Mouse (Mus musculus) midbrain, postnatal 0 days (tissue): ENCODE results near the gene Nfia. TPM values are rescaled to one million over a fixed set of nuclear protein-coding genes. Genes with fewer than 3 reads are reported as not detected.

Experiments used
- ATAC-seq: fragments of 200-750 bp; cut with Nextera tagmentation; 2 replicates; pipeline ENCODE4 v1.8.0; 2017; ENCODE audit warnings: moderate number of reproducible peaks, mild to moderate bottlenecking, moderate TSS enrichment, moderate library complexity; ENCODE audit not compliant: low FRiP score
- DNase-seq: peaks from one replicate; pipeline ENCODE4 v3.0.0-alpha.2; 2015; ENCODE audit warnings: low spot score
- H3K27ac ChIP-seq: fragments of 300-500 bp; sonication (generic); 2 replicates; pipeline ENCODE4 v1.5.1; 2014; ENCODE audit warnings: low read depth, mild to moderate bottlenecking, low read length, mixed read lengths
- H3K27me3 ChIP-seq: fragments of 300-500 bp; sonication (generic); 2 replicates; pipeline ENCODE4 v1.6.1; 2014; ENCODE audit warnings: low read length, control low read depth, mixed read lengths; ENCODE audit not compliant: insufficient read depth
- H3K36me3 ChIP-seq: fragments of 300-500 bp; sonication (generic); 2 replicates; pipeline ENCODE4 v1.6.1; 2014; ENCODE audit warnings: low read length, control low read depth, mixed read lengths; ENCODE audit not compliant: insufficient read depth
- H3K4me1 ChIP-seq: fragments of 300-500 bp; sonication (generic); 2 replicates; pipeline ENCODE4 v1.6.1; 2014; ENCODE audit warnings: mild to moderate bottlenecking, control low read depth, antibody characterized with exemption, low read length, mixed read lengths; ENCODE audit not compliant: insufficient read depth
- H3K4me2 ChIP-seq: fragments of 300-500 bp; sonication (generic); 2 replicates; pipeline ENCODE4 v1.6.1; 2014; ENCODE audit warnings: low read depth, mild to moderate bottlenecking, low read length, mixed read lengths; ENCODE audit not compliant: poor library complexity, severe bottlenecking
- H3K4me3 ChIP-seq: fragments of 300-500 bp; sonication (generic); 2 replicates; pipeline ENCODE4 v1.5.1; 2014; ENCODE audit warnings: low read depth, mild to moderate bottlenecking, low read length, moderate library complexity
- H3K9ac ChIP-seq: fragments of 300-500 bp; sonication (generic); replicated peaks from 2 replicates; pipeline ENCODE4 v1.6.1; 2014; ENCODE audit warnings: mild to moderate bottlenecking, low read length, moderate library complexity, mixed read lengths; ENCODE audit not compliant: poor library complexity, severe bottlenecking
- H3K9me3 ChIP-seq: fragments of 300-500 bp; sonication (generic); 2 replicates; pipeline ENCODE4 v1.6.1; 2016; ENCODE audit warnings: low read length, control low read depth
- CTCF ChIP-seq: IDR thresholded peaks from 2 replicates; pipeline ENCODE4 v1.5.1; 2016; ENCODE audit warnings: antibody characterized with exemption, mild to moderate bottlenecking
- WGBS: fragments of 180-500 bp; shearing (Covaris S2); extraction: QIAGEN DNeasy Blood & Tissue Kit; methylation state at CpG from one replicate; pipeline ENCODE4 v1.1.7; 2014; 5-methylcytosine and 5-hydroxymethylcytosine counted together
- polyA plus RNA-seq: library from polyadenylated mRNA; unstranded; fragments of >200 nt; fragmentation: Nextera tagmentation; extraction: Ambion mirVana; gene quantifications from 2 replicates; pipeline ENCODE4 v1.2.1, GENCODE M21; 2015
- total RNA-seq: library from RNA; depleted of rRNA; stranded (reverse); fragments of >200 nt; gene quantifications from 2 replicates; pipeline ENCODE4 v1.2.3, GENCODE M21; 2014

The Nfia gene
- total and polyA plus RNA-seq, 2 experiments from 2014 or later = 35.7 to 51.7 TPM

- Histone ChIP-seq H3K9me3 (no peaks in the 10 kb centered on the region), H3K27ac (no peak overlapping the region), H3K4me1 (peaks cover 7% of the 10 kb centered on the region; the same call in 1 of the 2 replicates), H3K4me2 (no peak overlapping the region), H3K9ac (no peak overlapping the region), H3K4me3 (no peak overlapping the region), H3K36me3 (no peaks in the 10 kb centered on the region), H3K27me3 (no peaks in the 10 kb centered on the region)
- TF ChIP-seq CTCF = no peak
- ATAC-seq = no peak
- WGBS = 78% methylated on average over 5 of the region's 5 CpGs
- DNase-seq = no peak
These were observed 150.7 kb downstream of the Nfia start for GRCm38 (mm10) chr4:97923248-97923647.

DNA sequence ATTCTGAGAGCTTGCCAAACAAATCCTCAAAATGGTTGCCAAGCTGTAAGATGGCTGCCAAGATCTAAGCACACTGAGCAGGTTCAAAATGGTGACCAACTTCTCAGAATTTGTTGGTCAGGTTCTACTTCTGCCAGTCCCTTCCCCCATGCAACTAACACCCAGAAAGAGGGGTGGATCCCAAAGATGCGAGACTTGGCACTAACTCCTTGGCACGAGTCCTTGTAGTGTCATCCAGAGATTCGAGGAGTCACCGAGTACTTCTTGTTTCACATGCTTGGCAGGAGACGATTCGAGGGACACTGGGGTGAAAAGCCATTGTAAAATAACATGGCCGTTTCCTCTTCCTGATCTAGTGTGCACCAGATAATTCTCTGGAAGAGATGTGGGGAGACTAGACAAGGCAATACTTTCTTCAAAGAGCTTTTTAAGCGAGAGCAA lies 151.4 kb downstream of the Nfia start:
- 57% methylated on average over 8 of the region's 8 CpGs for WGBS
- no peak overlapping the region for H3K4me3 ChIP-seq
- H3K4me1 ChIP-seq = peaks cover 7% of the 10 kb centered on the region; the same call in 1 of the 2 replicates
- H3K4me2 ChIP-seq = no peak overlapping the region
- H3K27ac ChIP-seq = no peak overlapping the region
- H3K9ac ChIP-seq = no peak overlapping the region
- TF ChIP-seq CTCF = no peak
- no peaks in the 10 kb centered on the region for H3K36me3 ChIP-seq
- H3K9me3 ChIP-seq = no peaks in the 10 kb centered on the region
- ATAC-seq (0 out of 2 replicates have a peak, but pooled peaks have one; percentile 34), DNase-seq (peak; percentile 86)
- no peaks in the 10 kb centered on the region for H3K27me3 ChIP-seq

DNA sequence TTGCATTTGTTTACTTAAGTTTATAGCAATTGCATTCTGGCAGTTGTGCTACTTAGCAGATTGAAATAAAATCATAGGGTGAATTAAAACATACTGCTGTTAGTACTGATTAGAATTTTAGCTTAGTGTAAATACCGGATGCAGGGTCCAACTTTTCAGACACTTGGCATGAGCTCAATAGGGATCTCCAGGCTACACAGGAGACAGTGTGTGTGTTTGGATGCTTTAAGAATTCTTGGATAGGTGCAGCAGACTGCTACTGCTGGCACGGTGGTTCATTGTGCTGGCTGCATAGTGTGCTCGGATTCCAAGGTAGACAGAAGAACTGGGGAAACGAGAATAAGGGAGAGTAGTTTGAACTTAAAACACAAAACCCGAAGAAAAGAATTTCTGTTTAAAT lies 151.9 kb downstream of the Nfia start:
- no peak overlapping the region for H3K4me2 ChIP-seq
- ATAC-seq = no peak
- no peak overlapping the region for H3K4me3 ChIP-seq
- no peaks in the 10 kb centered on the region for H3K36me3 ChIP-seq
- H3K9ac ChIP-seq = no peak overlapping the region
- no peaks in the 10 kb centered on the region for H3K9me3 ChIP-seq
- H3K27me3 ChIP-seq = no peaks in the 10 kb centered on the region
- peaks cover 7% of the 10 kb centered on the region; the same call in 1 of the 2 replicates for H3K4me1 ChIP-seq
- H3K27ac ChIP-seq = no peak overlapping the region
- no peak for TF ChIP-seq CTCF
- DNase-seq = peak; percentile 48
- 50% methylated on average over 5 of the region's 5 CpGs for WGBS

DNA sequence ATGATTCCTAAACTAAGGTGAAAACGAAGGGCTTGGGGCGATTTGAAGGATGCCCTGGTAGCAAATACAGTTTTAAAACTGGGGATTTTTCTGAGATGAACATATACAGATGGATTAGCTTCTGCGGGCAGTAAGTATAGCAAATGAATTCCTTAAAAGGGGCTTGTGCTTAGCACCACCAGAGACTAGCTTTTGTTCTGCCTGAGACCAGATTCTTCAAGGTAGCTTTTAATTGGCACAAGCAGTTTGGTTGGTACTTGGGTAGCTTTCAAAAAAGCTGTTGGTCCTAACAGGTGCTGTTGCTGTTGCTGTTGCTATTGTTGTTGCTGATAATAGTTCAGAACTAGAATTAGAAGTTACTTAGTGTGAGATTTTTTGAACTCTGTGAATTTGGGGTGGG lies 152.3 kb downstream of the Nfia start:
- H3K27ac ChIP-seq = no peak overlapping the region
- ATAC-seq (no peak), DNase-seq (no peak)
- H3K27me3 ChIP-seq = no peaks in the 10 kb centered on the region
- no peak overlapping the region for H3K4me2 ChIP-seq
- no peaks in the 10 kb centered on the region for H3K9me3 ChIP-seq
- WGBS = 67% methylated on average over 3 of the region's 3 CpGs
- no peak overlapping the region for H3K4me3 ChIP-seq
- H3K36me3 ChIP-seq = no peaks in the 10 kb centered on the region
- no peak overlapping the region for H3K9ac ChIP-seq
- peaks cover 7% of the 10 kb centered on the region; the same call in 1 of the 2 replicates for H3K4me1 ChIP-seq
- TF ChIP-seq CTCF = no peak

- ATAC-seq (no peak), DNase-seq (no peak)
- no peaks in the 10 kb centered on the region for H3K27me3 ChIP-seq
- no peaks in the 10 kb centered on the region for H3K9me3 ChIP-seq
- no peak overlapping the region for H3K4me2 ChIP-seq
- WGBS = 46% methylated on average over 4 of the region's 4 CpGs
- no peak overlapping the region for H3K4me3 ChIP-seq
- H3K27ac ChIP-seq = no peak overlapping the region
- peaks cover 7% of the 10 kb centered on the region; the same call in 1 of the 2 replicates for H3K4me1 ChIP-seq
- no peak overlapping the region for H3K9ac ChIP-seq
- TF ChIP-seq CTCF = no peak
- no peaks in the 10 kb centered on the region for H3K36me3 ChIP-seq
These were observed 153.1 kb downstream of the Nfia start for GRCm38 (mm10) chr4:97925644-97926043.

DNA sequence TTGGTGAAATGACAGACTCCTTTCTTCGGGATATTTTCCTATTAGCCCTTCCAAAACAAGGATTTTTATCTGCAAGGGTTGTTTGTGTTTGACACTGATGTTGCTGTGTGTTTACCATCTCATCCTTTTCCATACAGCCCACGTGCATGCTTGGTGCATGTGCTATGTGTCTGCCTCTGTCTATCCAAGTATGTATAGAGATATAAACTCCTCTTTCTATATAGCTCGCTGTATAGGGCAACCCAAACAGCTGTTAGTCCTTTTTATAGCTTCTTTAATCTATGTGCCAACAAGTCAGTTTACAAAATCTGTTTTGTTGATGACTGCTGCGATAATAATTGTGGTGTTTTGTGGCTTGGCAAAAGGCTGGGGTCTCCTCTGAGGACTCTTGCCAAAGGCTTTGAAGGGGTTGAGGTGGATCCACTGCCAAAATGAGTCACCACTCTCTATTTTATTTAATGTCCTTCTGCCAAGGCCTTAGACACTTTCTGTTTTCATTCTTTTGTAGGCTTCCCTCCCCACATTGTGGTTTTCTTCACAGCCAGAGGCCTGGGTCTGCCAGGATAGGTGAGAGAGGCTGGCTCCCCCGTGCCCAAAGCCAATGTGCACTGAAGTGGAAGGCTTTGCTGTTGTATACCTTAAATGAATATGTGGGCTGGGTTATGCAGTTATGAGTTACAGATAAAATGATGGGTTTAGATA lies 154.2 kb downstream of the Nfia start:
- Histone ChIP-seq H3K27ac (no peak overlapping the region), H3K9ac (no peak overlapping the region), H3K4me3 (no peak overlapping the region), H3K4me1 (peaks cover 7% of the 10 kb centered on the region; the same call in 1 of the 2 replicates), H3K36me3 (no peaks in the 10 kb centered on the region), H3K4me2 (no peak overlapping the region), H3K27me3 (no peaks in the 10 kb centered on the region), H3K9me3 (no peaks in the 10 kb centered on the region)
- TF ChIP-seq CTCF = no peak
- ATAC-seq = no peak
- DNase-seq = peak; percentile 66
- WGBS = 60% methylated on average over 5 of the region's 5 CpGs
